Mouse (Mus musculus): ENCODE results near the gene Exoc4.

The Exoc4 gene

GRCm38 (mm10) chr6:33763245-33763644 is 514.4 kb downstream of the Exoc4 start:
- DNase-seq (ENCODE audit: low spot score) = no peak

GRCm38 (mm10) chr6:33763970-33764369 is 515.1 kb downstream of the Exoc4 start:
- no peak for DNase-seq (ENCODE audit: low spot score)

GRCm38 (mm10) chr6:33769251-33769650 is 520.4 kb downstream of the Exoc4 start:
- DNase-seq (ENCODE audit: low spot score) = no peak

GRCm38 (mm10) chr6:33770021-33770420 is 521.1 kb downstream of the Exoc4 start:
- no peak for DNase-seq (ENCODE audit: low spot score)

- DNase-seq (ENCODE audit: low spot score) = no peak
These were observed 523.8 kb downstream of the Exoc4 start for GRCm38 (mm10) chr6:33772551-33773315.

GRCm38 (mm10) chr6:33792604-33793003 is 543.7 kb downstream of the Exoc4 start:
- no peak for DNase-seq (ENCODE audit: low spot score)

GRCm38 (mm10) chr6:33801254-33801653 is 552.4 kb downstream of the Exoc4 start:
- no peak for DNase-seq (ENCODE audit: low spot score)

GRCm38 (mm10) chr6:33803481-33804098 is 554.7 kb downstream of the Exoc4 start:
- no peak for DNase-seq (ENCODE audit: low spot score)

GRCm38 (mm10) chr6:33804775-33805174 is 555.9 kb downstream of the Exoc4 start:
- DNase-seq (ENCODE audit: low spot score) = no peak

GRCm38 (mm10) chr6:33806072-33806782 is 557.3 kb downstream of the Exoc4 start:
- no peak for DNase-seq (ENCODE audit: low spot score)

- DNase-seq (ENCODE audit: low spot score) = no peak
These were observed 565.5 kb downstream of the Exoc4 start for GRCm38 (mm10) chr6:33814386-33814785.

GRCm38 (mm10) chr6:33823171-33823570 is 574.3 kb downstream of the Exoc4 start:
- no peak for DNase-seq (ENCODE audit: low spot score)

- no peak for DNase-seq (ENCODE audit: low spot score)
These were observed 575.0 kb downstream of the Exoc4 start for GRCm38 (mm10) chr6:33823777-33824302.

GRCm38 (mm10) chr6:33828499-33828898 is 579.6 kb downstream of the Exoc4 start:
- DNase-seq (ENCODE audit: low spot score) = no peak

GRCm38 (mm10) chr6:33829261-33829660 is 580.4 kb downstream of the Exoc4 start:
- no peak for DNase-seq (ENCODE audit: low spot score)

GRCm38 (mm10) chr6:33831276-33831675 is 582.4 kb downstream of the Exoc4 start:
- no peak for DNase-seq (ENCODE audit: low spot score)

- DNase-seq (ENCODE audit: low spot score) = no peak
These were observed 584.1 kb downstream of the Exoc4 start for GRCm38 (mm10) chr6:33832978-33833377.

GRCm38 (mm10) chr6:33836048-33836780 is 587.3 kb downstream of the Exoc4 start:
- DNase-seq (ENCODE audit: low spot score) = no peak

GRCm38 (mm10) chr6:33842901-33843300 is 594.0 kb downstream of the Exoc4 start:
- no peak for DNase-seq (ENCODE audit: low spot score)

GRCm38 (mm10) chr6:33859049-33859448 is 610.2 kb downstream of the Exoc4 start:
- DNase-seq (ENCODE audit: low spot score) = no peak

- DNase-seq (ENCODE audit: low spot score) = no peak
These were observed 616.9 kb downstream of the Exoc4 start for GRCm38 (mm10) chr6:33865752-33866151.

Measured in testis, postnatal 10 days (tissue).